Mouse (Mus musculus): ENCODE measurements around the gene Hmgcr.

DNA sequence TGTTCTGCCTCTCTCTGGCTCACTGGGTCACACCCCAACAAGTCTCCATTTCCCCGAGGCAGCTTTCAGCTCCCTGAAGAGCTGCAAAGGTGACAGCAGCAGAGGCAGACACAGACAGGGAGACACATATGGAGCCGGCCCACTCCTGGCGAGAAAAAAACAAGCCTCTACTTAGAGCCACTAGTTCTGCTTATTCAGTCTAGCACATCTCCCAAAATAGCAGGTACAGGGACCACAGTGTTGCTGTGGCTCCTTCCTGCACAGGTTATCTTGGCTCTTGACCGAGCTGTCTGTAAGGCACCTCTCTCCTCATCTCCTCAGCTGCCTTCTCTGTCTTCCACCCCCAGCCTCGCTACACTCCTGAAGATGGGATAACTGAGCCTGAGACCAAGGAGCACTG is 14.0 kb upstream of the Hmgcr start:
- TF ChIP-seq CTCF (IDR thresholded peaks at IDR 0.05) (no peak), EP300 (IDR thresholded peaks at IDR 0.05) (no peak)
